Mouse (Mus musculus) forelimb bud, embryonic 11.5 days (tissue): ENCODE results near the gene Stk38l.
A peak's percentile ranks its signal among the peaks of the same experiment; 100 is the strongest.

ENCODE experiments used
- DNase-seq: peaks from one replicate; pipeline ENCODE4 v3.0.0-alpha.2; 2012; ENCODE audit warnings: low read depth, low spot score

Stk38l gene

DNA sequence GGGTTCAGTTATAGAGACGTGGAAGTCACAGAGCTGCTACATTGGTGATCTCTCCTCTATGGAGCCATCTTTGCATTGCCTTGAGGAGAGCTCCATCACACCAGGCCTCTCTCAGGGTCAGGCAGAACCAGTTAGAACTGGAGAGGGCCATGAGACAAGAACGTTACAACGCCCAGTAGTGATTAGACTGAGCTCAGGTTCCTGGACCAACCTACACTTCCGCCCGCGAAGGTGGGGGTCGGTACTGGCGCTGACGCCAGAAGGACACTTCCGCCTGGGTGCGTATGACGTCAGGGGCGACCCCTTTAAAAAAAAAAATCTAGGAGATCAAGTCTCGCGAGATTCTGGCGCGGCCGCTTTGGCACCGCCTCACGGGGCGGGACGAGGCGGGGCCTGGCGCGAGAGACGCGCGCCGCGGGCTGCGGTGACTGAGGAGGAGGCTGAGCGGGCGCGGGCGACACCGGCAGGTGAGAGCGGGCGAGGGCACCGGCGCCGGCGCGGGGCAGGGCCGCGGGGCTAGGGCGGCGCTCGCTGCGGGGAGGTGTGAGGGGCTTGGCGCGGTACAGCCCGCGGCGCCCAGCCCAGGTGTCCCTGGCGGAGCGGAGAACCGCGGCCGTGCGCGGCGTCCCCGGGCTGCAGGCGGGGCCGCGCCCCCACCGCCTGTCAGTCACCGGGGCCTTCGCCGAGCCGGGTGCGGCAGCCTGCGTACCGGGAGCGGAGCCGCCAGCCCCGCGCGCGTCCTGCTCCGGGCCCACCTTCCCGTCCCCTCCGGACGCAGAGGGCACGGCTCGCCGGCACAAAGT is at the start of gene Stk38l:
TSS of gene Stk38l (plus strand) at position 415 of the 803 bp plus-strand sequence.
- peak; percentile 94 for DNase-seq

DNA sequence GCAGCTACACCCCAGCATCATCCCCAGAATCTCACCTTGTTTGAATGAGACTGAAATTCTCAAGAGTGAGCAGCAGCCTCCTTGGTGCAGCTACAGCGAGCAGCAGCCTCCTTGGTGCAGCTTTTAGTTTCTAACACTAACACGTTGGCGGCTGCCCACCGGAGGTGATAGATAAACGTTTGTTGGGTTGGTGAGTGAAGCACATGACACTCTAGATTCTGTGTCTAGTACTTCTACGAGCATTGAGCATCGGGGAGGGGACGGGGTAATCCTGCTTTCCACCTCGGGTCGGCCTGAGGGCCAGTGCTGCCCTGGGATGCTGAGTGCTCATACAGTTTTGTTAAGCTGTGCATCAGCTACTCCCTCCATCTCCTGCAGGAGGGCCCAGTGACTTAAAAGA is 47.9 kb upstream of the Stk38l start:
- no peak for DNase-seq

GRCm38 (mm10) chr6:146678136-146679070 is 46.4 kb upstream of the Stk38l start:
- no peak for DNase-seq

DNA sequence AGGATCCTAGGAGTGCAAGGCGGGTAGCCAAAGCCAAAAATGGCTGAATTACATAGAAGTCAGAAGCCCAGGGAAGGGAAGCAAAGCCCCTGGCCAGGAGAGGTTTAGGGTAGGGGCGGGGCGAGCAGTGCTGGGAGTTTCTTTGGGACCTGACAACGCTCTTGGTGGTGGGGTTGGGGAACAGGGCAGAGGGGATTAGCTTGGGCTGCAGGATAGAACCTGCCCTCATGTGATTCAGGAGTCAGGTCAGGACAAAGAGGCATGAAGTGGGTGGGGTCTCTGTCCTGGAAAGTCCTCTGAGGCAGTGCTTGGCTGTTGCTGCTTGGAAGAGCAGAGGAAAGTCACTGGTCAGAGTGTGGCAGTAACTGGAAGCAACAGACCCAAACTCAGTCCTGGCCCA is 40.9 kb upstream of the Stk38l start:
- no peak for DNase-seq

- DNase-seq = no peak
These were observed 39.0 kb upstream of the Stk38l start for GRCm38 (mm10) chr6:146685781-146686308.

- DNase-seq = no peak
These were observed 38.2 kb upstream of the Stk38l start for GRCm38 (mm10) chr6:146686463-146687196.

DNA sequence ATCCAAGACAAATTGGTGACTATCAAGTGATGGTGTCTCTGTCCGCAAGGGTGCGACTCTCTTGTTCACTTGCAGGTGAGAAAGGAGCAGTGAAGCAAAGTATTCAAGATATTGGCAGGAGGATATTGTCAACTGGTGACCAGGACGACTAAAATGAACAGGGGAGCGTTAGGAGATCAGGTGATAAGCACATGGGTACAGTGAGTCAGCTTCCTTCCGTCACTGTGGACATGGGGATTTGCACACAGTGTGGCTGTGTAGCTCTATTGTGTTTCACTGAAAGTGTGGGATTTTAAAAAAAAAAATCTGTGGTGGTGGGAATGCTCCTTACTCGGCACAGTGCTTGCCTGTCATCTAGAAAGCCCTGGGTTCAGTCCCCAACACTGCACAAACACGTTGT is 36.8 kb upstream of the Stk38l start:
- no peak for DNase-seq

GRCm38 (mm10) chr6:146688861-146689260 is 35.9 kb upstream of the Stk38l start:
- DNase-seq = no peak

- no peak for DNase-seq
These were observed 27.0 kb upstream of the Stk38l start for GRCm38 (mm10) chr6:146697767-146698166.

DNA sequence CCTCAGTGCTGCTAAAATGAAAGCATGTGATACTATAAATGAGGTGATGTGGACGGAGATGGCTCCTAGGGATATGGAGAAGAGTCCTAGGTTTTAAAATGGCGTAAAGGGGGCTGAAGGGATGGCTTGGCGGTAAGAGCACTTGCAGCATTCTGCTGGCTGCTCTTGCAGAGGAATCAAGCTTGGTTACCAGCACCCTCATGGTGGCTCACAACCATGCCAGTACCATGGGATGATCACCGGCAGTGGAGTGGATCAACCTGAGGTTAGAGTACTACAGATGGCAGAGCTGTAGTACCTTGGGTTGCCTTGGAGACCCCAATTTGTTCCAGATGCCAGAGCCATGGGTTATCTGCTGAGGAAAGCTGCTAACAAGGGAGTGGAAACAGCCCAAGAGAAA is 26.4 kb upstream of the Stk38l start:
- DNase-seq = no peak

- no peak for DNase-seq
These were observed 24.3 kb upstream of the Stk38l start for GRCm38 (mm10) chr6:146700461-146700860.

DNA sequence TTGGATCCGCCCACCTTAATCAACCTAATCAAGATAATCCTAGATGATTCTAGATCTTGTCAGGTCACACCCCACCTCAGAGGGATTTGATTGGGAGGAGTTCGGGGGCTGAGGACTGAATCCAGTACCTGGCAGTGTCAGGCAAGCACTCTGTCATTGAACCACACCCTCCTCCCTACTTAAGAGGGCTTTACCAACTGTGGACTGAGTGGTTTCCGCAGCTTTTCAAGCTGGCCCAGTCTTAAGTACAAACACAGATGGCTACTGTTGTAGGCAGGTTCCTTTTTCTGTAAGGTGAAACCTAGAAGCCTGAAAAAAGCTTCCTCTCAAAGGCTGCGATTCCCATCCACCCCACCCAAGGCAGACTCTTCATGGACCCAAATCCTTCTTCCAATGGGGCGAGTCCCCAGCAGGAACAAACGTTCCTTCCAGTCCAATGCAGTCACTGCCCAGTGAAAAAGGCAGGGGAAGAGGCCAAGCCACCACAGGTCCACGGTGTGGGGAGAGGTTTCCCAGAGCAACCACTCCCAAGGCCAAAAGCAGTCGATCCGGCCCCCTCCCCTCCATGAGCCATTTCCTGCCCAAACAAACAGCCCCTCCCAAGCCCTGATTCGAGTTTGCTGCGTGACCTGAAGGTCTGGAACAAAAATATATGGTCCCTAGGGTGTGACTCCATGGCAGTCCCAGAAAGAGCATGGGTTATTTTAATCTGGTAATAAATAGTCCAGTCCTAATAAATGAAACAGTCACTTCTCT is 22.5 kb upstream of the Stk38l start:
- DNase-seq = peak; percentile 25

DNA sequence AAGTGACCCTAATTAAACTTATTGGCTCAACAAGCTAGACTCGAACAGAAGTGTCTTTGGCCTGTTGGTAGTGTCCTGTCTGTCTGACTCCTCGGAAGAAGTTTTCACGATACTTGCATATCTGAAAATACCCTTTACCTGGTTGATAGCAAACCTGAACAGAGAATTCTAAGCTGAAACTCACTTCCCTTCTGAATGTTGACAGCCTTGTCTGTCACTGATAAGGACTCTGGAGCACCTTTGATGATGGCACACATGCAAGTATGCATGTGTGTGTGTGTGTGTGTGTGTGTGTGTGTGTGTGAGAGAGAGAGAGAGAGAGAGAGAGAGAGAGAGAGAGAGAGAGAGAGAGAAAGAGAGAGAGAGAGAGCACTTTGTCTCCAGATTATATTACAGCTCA is 21.4 kb upstream of the Stk38l start:
- no peak for DNase-seq

DNA sequence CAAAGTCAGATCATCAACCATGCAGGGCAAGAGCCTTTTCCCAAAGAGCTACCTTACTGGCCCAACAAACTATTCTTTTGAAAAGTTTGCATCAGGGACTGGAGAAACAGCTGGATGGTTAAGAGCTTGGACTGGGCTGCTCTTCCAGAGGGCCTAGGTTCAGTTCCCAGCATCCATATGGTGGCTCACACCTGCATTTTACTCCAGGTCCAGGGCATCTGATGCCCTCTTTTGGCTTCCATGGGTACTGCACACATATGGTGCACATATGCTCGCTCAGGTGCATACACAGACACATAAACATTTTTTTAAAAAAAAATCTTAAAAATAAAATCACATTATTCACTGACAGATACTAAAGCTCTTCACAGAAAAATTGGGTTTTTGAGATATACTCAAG is 19.2 kb upstream of the Stk38l start:
- no peak for DNase-seq

GRCm38 (mm10) chr6:146719606-146720005 is 5.2 kb upstream of the Stk38l start:
- no peak for DNase-seq

- no peak for DNase-seq
These were observed 990 bp upstream of the Stk38l start for GRCm38 (mm10) chr6:146723805-146724204.

DNA sequence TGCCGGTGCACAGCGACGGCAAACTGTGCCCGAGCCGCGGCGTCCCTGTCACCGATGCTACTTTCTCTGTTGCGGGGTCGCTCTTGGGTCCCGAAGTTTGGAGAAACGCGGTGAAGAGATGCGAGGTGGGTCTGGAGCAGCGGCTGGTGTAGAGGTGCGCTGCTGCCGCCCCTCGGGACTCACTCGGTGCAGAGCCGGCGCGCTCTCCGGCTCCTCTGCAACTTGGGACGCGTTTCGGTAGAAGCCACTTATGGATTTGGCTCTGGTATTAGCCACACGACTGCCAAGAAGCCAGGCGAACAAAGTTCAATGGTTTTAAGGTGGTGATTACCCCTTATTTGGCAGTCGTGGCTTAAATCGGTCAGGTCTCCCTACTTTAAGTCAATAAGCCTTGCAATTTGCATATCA is 593 bp downstream of the Stk38l start:
- peak; percentile 35 for DNase-seq

DNA sequence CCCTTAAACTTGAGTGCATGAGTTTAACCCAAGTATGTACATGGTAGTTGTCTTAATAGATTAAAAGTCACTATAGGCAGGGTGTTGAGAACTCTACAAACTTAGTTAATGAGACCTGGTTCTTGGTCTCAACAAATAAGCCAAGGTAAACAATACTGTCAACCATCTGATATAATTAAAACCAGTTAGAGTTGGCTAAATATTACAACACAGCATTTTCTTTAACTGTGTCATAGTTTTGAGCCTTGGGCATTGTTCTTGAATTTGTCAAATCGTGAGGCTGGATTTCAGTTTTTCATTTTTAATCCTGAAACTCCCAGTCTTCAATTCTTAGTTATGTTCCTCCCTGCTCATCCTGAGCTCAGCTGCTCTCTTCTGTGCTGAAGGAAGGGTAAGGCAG is 6.2 kb downstream of the Stk38l start:
- DNase-seq = no peak

- DNase-seq = no peak
These were observed 6.9 kb downstream of the Stk38l start for GRCm38 (mm10) chr6:146731692-146732091.

DNA sequence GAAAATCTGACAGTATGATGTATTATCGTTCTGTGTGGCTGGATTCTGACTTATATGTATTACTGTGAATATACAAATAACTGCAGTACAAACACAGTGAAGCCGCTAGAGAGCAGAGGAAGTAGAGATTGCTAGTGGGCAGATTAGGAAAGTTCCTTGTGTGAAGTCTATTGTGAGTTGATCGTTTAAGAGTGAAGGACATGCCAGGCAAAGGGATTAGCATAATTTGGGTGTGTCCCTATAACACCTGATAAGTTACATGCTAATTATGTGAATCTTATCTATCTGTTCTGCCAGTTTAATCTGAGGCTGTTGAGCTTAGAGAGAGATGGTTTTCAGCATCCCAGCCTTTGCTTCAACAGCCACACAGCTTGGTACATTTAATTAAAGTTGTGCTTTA is 7.4 kb downstream of the Stk38l start:
- no peak for DNase-seq

DNA sequence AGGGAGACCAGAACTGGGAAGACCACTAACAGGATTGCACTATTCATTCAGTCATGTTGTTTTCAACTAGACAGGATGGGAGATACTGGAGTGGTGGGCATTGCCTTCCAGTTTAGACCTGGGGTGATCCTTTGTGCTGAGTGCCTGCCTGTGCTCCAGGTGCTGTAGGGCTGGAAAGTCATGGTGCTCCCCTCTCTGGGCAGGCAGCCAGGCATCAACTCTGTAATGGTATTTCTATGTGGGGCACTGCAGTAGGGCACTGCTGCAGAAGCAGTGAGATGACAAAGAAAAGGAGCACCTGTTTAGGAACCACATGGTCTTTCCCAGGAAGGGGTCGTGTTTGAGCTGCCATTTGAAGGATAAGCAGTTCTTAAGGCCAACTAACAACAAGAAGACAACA is 7.9 kb downstream of the Stk38l start:
- no peak for DNase-seq
